Mouse (Mus musculus) MEL (cell line): Measurements from ENCODE around the gene Fam32a.

Experiments used
- CHD2 ChIP-seq: IDR thresholded peaks from 2 replicates; pipeline ENCODE4 v1.6.1; 2011; ENCODE audit warnings: low read length, improper control_type of control experiment
- CTCF ChIP-seq, 3 experiments: IDR thresholded peaks in 2 of 3; conservative IDR thresholded peaks in 1 of 3; 2 replicates each; pipeline ENCODE4 v1.5.1; 2011 to 2012; ENCODE audit warnings: low read length in 3 of 3, low read depth in 2 of 3, mild to moderate bottlenecking in 2 of 3, improper control_type of control experiment in 1 of 3, inconsistent platforms in 1 of 3, mixed read lengths in 1 of 3, moderate library complexity in 1 of 3; ENCODE audit not compliant: control insufficient read depth in 1 of 3, insufficient read depth in 1 of 3, poor library complexity in 1 of 3, severe bottlenecking in 1 of 3
- EP300 ChIP-seq, 2 experiments: IDR thresholded peaks; 2 replicates each; pipeline ENCODE4 v1.6.1; 2011; ENCODE audit warnings: improper control_type of control experiment in 2 of 2, low read length in 2 of 2, low read depth in 1 of 2, mild to moderate bottlenecking in 1 of 2
- GATA1 ChIP-seq: IDR thresholded peaks from 2 replicates; pipeline ENCODE4 v1.6.1; 2011; ENCODE audit warnings: low read depth, low read length, improper control_type of control experiment
- MAFK ChIP-seq: IDR thresholded peaks from 2 replicates; pipeline ENCODE4 v1.6.1; 2011; ENCODE audit warnings: low read depth, mild to moderate bottlenecking, low read length, improper control_type of control experiment, borderline replicate concordance
- MAZ ChIP-seq: IDR thresholded peaks from 2 replicates; pipeline ENCODE4 v1.6.1; 2012; ENCODE audit warnings: low read depth, mild to moderate bottlenecking, inconsistent platforms, low read length, improper control_type of control experiment
- MXI1 ChIP-seq: IDR thresholded peaks from 2 replicates; pipeline ENCODE4 v1.6.1; 2011; ENCODE audit warnings: mild to moderate bottlenecking, low read depth, low read length, improper control_type of control experiment
- POLR2A ChIP-seq, 2 experiments: IDR thresholded peaks; 2 replicates each; pipeline ENCODE4 v1.6.1; 2011 to 2012; ENCODE audit warnings: low read length in 2 of 2, mild to moderate bottlenecking in 2 of 2, control low read depth in 1 of 2, improper control_type of control experiment in 1 of 2, low read depth in 1 of 2, moderate library complexity in 1 of 2; ENCODE audit not compliant: control insufficient read depth in 1 of 2, insufficient read depth in 1 of 2, poor library complexity in 1 of 2
- POLR2AphosphoS2 ChIP-seq: IDR thresholded peaks from 2 replicates; pipeline ENCODE4 v1.6.1; 2011; ENCODE audit warnings: low read length, improper control_type of control experiment
- RAD21 ChIP-seq: IDR thresholded peaks from 2 replicates; pipeline ENCODE4 v1.6.1; 2011; ENCODE audit warnings: mild to moderate bottlenecking, low read depth, low read length, improper control_type of control experiment
- USF1 ChIP-seq: IDR thresholded peaks from 2 replicates; pipeline ENCODE4 v1.6.1; 2014; ENCODE audit warnings: low read depth, mild to moderate bottlenecking, inconsistent platforms, low read length, improper control_type of control experiment, moderate library complexity
- ZKSCAN1 ChIP-seq: IDR thresholded peaks from 2 replicates; pipeline ENCODE4 v1.6.1; 2012; ENCODE audit warnings: low read depth, mild to moderate bottlenecking, inconsistent platforms, low read length, improper control_type of control experiment, moderate library complexity
- ZMIZ1 ChIP-seq: IDR thresholded peaks from 2 replicates; pipeline ENCODE4 v1.6.1; 2012; ENCODE audit warnings: low read depth, mild to moderate bottlenecking, inconsistent platforms, low read length, improper control_type of control experiment, moderate library complexity
- ZNF384 ChIP-seq: IDR thresholded peaks from 2 replicates; pipeline ENCODE4 v1.6.1; 2012; ENCODE audit warnings: low read depth, mild to moderate bottlenecking, inconsistent platforms, low read length, improper control_type of control experiment

DNA sequence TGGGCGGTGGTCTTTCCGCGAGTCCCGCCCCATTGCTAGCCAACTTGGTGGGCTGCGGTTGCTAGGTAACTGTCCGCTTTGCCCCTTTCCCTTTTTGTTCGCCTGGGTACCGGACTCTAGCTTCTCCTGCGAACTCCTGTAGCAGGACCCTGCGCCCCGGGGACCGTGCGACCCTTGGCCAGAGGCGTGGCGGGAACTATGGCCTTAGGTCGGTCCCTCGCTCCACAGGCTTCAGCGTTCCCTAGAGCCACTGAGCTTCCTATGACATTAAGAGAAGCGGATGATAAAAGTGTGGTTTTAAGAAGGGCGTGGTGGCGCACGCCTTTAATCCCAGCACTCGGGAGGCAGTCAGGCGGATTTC, 20.9 kb downstream of the Fam32a start:
- no peak for TF ChIP-seq EP300 (IDR thresholded peaks at IDR 0.05; ENCODE audit: low read depth in 1 of 2, low read length in 2 of 2)
- TF ChIP-seq MAZ, result no peak
- TF ChIP-seq ZMIZ1, result no peak
- TF ChIP-seq CTCF (IDR thresholded peaks at IDR 0.05 in 2 of 3, conservative IDR thresholded peaks at IDR 0.05 in 1 of 3; ENCODE audit: control insufficient read depth in 1 of 3, insufficient read depth in 1 of 3, low read depth in 2 of 3, low read length in 3 of 3, poor library complexity in 1 of 3, severe bottlenecking in 1 of 3), result no peak
- no peak for TF ChIP-seq POLR2AphosphoS2
- no peak; a peak in 1 of 4 replicates for TF ChIP-seq POLR2A (IDR thresholded peaks at IDR 0.05; ENCODE audit: control insufficient read depth in 1 of 2, insufficient read depth in 1 of 2, low read depth in 1 of 2, low read length in 2 of 2, poor library complexity in 1 of 2)
- TF ChIP-seq RAD21, result no peak
- no peak for TF ChIP-seq CHD2
- TF ChIP-seq USF1, result no peak
- no peak for TF ChIP-seq MAFK
- no peak for TF ChIP-seq ZNF384
- no peak for TF ChIP-seq ZKSCAN1
- no peak for TF ChIP-seq GATA1
- TF ChIP-seq MXI1, result no peak
